Mouse (Mus musculus) liver, embryonic 12.5 days (tissue): Measurements from ENCODE around the gene Psen1. TPM values are rescaled to one million over a fixed set of nuclear protein-coding genes. Genes with fewer than 3 reads are reported as not detected.

Experiments used
- ATAC-seq: fragments of 200-750 bp; cut with Nextera tagmentation; 2 replicates; pipeline ENCODE4 v1.8.0; 2017; ENCODE audit warnings: moderate number of reproducible peaks, mild to moderate bottlenecking, moderate library complexity
- H3K27ac ChIP-seq: fragments of 300-500 bp; sonication (generic); 2 replicates; pipeline ENCODE4 v1.5.1; 2016; ENCODE audit warnings: mild to moderate bottlenecking
- H3K27me3 ChIP-seq: fragments of 300-500 bp; sonication (generic); replicated peaks from 2 replicates; pipeline ENCODE4 v1.6.1; 2016; ENCODE audit warnings: mild to moderate bottlenecking, moderate library complexity
- H3K36me3 ChIP-seq: fragments of 300-500 bp; sonication (generic); 2 replicates; pipeline ENCODE4 v1.6.1; 2016; ENCODE audit warnings: mild to moderate bottlenecking, moderate library complexity
- H3K4me1 ChIP-seq: fragments of 300-500 bp; sonication (generic); 2 replicates; pipeline ENCODE4 v1.6.1; 2016
- H3K4me2 ChIP-seq: fragments of 300-500 bp; sonication (generic); 2 replicates; pipeline ENCODE4 v1.6.1; 2016; ENCODE audit warnings: mild to moderate bottlenecking, moderate library complexity
- H3K4me3 ChIP-seq: fragments of 300-500 bp; sonication (generic); 2 replicates; pipeline ENCODE4 v1.5.1; 2016; ENCODE audit warnings: mild to moderate bottlenecking, moderate library complexity
- H3K9ac ChIP-seq: fragments of 300-500 bp; sonication (generic); 2 replicates; pipeline ENCODE4 v1.6.1; 2016; ENCODE audit warnings: mild to moderate bottlenecking, moderate library complexity
- H3K9me3 ChIP-seq: fragments of 300-500 bp; sonication (generic); replicated peaks from 2 replicates; pipeline ENCODE4 v1.6.1; 2016; ENCODE audit warnings: mild to moderate bottlenecking, moderate library complexity
- WGBS: fragments of 180-500 bp; shearing (Covaris S2); methylation state at CpG from one replicate; pipeline ENCODE4 v1.1.7; 2016; ENCODE audit not compliant: insufficient replicate concordance; 5-methylcytosine and 5-hydroxymethylcytosine counted together
- polyA plus RNA-seq: library from polyadenylated mRNA; unstranded; fragments of >200 nt; fragmentation: Nextera tagmentation; extraction: Ambion mirVana; gene quantifications from 2 replicates; pipeline ENCODE4 v1.2.1, GENCODE M21; 2016

Gene Psen1
- polyA plus RNA-seq, 1 experiment from 2014 or later: 33.0 TPM

DNA sequence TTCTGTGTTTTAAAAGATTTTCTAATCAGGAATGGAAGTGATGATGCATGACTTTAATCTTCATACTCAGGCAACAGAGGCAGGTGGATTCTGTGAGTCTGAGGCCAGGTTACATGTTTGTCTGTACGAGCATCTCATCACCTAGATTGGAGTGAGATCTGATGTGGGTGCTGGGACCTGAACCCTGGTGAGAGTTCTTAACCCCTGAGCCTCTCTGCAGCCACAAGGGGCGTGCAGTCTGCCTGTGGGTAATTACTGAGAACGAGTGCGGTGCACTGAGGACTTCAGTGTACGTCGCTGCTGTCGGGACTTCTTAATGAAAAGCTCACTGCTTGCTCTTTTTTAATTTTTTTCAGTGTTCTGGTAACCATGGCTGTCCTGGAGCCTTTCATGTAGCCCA is 13.7 kb downstream of the Psen1 start:
- no peak for ATAC-seq
- Histone ChIP-seq H3K9me3 (no peaks in the 10 kb centered on the region), H3K27me3 (no peaks in the 10 kb centered on the region), H3K27ac (no peak overlapping the region), H3K9ac (no peak overlapping the region), H3K4me1 (peaks cover 41% of the 10 kb centered on the region), H3K4me2 (no peak overlapping the region), H3K4me3 (no peak overlapping the region), H3K36me3 (peaks cover 53% of the 10 kb centered on the region)
- WGBS: 92% methylated on average over 7 of the region's 7 CpGs

DNA sequence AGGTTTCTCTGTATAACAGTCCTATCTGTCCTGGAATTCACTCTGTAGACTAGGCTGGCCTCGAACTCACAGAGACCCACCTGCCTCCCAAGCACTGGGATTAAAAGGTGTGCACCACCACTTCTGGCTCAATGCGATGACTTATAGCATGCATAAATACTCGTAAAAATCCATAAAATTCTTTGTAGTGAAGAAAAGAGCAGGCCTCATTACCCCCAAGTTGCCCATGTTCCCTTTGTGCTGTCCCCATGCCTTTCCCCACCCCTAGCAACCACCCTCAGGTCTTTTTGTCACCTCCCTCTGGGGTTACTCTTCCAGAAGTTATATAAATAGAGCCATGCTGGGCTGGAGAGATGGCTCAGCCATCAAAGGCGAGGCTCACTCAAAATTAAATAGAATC is 14.8 kb downstream of the Psen1 start:
- H3K4me3 ChIP-seq: no peak overlapping the region
- H3K4me1 ChIP-seq: peaks cover 45% of the 10 kb centered on the region
- no peaks in the 10 kb centered on the region for H3K27me3 ChIP-seq
- 81% methylated on average over 4 of the region's 4 CpGs for WGBS
- ATAC-seq: no peak
- H3K4me2 ChIP-seq: no peak overlapping the region
- H3K9me3 ChIP-seq: no peaks in the 10 kb centered on the region
- peaks cover 63% of the 10 kb centered on the region for H3K36me3 ChIP-seq
- H3K27ac ChIP-seq: no peak overlapping the region
- H3K9ac ChIP-seq: no peak overlapping the region

- no peaks in the 10 kb centered on the region for H3K27me3 ChIP-seq
- no peak overlapping the region for H3K4me3 ChIP-seq
- 84% methylated on average over 4 of the region's 4 CpGs for WGBS
- H3K9ac ChIP-seq: no peak overlapping the region
- H3K4me1 ChIP-seq: peaks cover 52% of the 10 kb centered on the region
- no peak for ATAC-seq
- H3K36me3 ChIP-seq: peaks cover 61% of the 10 kb centered on the region
- H3K9me3 ChIP-seq: no peaks in the 10 kb centered on the region
- H3K27ac ChIP-seq: 0 out of 2 replicates have a peak overlapping the region, but pooled peaks have one; percentile 20
- H3K4me2 ChIP-seq: no peak overlapping the region
These were observed 19.0 kb downstream of the Psen1 start for GRCm38 (mm10) chr12:83706951-83707350.

DNA sequence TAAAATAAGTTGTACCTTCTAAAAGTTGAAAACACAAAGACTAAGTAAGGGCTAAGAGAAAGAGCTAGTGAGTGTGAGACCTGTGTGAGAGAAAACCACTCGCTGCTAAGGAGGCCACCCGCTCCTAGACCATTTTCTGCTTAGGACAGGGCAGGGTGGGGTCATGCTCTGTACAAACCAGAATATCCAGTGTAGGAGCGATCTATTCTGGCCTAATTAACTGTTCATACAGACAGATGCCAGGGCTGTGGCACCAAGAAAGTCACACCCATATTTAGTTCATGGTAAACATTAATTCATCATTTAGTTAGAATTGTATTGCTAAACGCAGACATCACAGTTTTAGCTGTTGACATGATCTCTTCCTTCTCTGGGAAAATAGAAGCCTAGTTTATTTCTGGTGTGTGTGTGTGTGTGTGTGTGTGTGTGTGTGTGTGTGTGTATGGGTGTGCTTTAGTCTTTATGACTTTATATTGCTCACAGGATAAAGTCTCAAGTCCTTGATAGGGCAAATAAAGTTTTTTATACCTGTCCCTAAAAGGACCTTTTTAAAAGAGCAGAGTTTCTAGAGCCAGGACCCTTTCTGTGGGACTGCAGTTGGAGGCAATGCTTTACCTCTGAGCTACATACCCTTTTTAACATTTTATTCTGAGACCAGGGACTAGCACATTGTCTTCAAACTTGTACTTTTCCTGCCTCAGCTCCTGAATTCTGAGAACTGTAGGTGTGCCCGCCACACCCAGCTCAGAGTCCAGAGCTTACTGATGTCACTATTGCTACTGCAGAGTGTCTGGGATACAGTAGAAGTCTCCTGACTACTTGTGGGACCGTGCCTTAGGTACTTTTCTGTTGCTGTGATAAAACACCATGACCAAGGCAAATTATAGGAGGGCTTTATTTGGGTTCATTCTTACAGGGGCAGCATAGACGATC is 20.5 kb downstream of the Psen1 start:
- peak overlapping the region; percentile 68 for H3K27ac ChIP-seq
- H3K9ac ChIP-seq: peak overlapping the region; percentile 39; the same call in 1 of the 2 replicates

DNA sequence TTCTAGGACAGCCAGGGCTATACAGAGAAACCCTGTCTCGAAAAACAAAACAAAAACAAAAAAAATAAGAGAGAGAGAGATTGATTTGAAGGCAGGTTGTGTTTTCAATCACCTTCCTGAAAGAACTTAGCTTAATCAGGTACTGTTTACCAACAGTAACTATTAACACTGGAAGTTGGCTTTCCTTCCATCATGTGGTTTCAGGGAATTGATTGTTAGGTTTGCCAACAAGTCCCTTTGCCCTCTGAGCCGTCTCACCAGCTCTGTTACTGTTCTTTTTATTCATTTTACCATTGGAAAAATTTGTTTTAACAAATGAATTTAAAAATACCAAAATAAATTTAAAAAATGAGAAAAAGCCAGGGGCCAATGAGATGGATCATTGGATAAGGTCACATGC is 22.0 kb downstream of the Psen1 start:
- no peak overlapping the region for H3K4me2 ChIP-seq
- ATAC-seq: no peak
- H3K27me3 ChIP-seq: no peaks in the 10 kb centered on the region
- H3K9ac ChIP-seq: no peak overlapping the region
- H3K27ac ChIP-seq: no peak overlapping the region
- WGBS: 78% methylated on average over 2 of the region's 2 CpGs
- H3K4me1 ChIP-seq: peaks cover 39% of the 10 kb centered on the region
- no peak overlapping the region for H3K4me3 ChIP-seq
- H3K36me3 ChIP-seq: peaks cover 73% of the 10 kb centered on the region
- H3K9me3 ChIP-seq: no peaks in the 10 kb centered on the region

More for the DNA sequence above, 20.5 kb downstream of the Psen1 start:
- H3K4me3 ChIP-seq: peak overlapping the region; percentile 7; the same call in 1 of the 2 replicates
- H3K9me3 ChIP-seq: no peaks in the 10 kb centered on the region
- 69% methylated on average over 7 of the region's 7 CpGs for whole genome bisulfite sequencing
- ATAC-seq: peak; percentile 87
- peaks cover 46% of the 10 kb centered on the region for H3K4me1 ChIP-seq
- peaks cover 66% of the 10 kb centered on the region for H3K36me3 ChIP-seq
- H3K4me2 ChIP-seq: peak overlapping the region; percentile 55
- no peaks in the 10 kb centered on the region for H3K27me3 ChIP-seq

- no peak overlapping the region for H3K27ac ChIP-seq
These were observed 25.8 kb downstream of the Psen1 start for GRCm38 (mm10) chr12:83713749-83714148.

DNA sequence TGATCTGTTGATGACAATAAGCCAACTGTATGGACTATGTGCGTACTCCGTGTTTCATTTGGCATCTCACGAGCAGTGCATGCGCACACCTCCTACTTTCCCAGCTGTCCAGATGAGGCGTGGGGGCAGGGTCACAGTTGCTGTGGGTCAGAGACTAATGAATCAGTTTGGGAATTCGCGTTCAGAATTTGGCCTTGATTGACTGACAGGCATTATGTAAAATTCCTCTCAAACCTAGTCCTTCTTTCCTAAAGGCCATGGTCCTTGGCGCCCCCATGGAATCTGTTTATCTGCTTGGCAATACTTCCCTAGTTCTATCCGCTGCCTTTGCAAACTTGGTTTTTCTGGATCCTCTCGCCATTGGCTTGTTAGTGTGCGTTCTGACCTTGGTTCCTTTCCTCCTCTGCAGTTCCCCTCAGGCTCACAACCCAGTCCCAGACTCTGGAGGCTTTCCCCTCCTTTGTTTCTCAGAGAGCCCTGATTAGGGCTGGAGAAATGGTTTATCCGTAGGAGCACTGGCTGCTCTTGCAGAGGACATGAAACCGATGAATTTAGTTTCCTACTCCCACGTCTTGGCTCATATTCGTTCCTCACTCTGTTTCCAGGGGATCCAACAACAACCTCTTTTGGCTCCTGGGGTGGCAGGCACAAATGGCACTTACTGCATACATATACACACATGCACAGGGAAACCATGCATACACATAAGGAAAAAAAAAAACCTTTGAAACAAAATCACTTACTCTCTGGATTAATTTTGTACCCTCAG is 28.6 kb downstream of the Psen1 start:
- no peak for ATAC-seq
- 87% methylated on average over 15 of the region's 15 CpGs for WGBS

More at GRCm38 (mm10) chr12:83713749-83714148, 25.8 kb downstream of the Psen1 start:
- Histone ChIP-seq H3K4me3 (no peak overlapping the region), H3K9me3 (no peaks in the 10 kb centered on the region), H3K4me2 (no peak overlapping the region), H3K36me3 (peaks cover 86% of the 10 kb centered on the region), H3K9ac (no peak overlapping the region), H3K4me1 (peaks cover 9% of the 10 kb centered on the region), H3K27me3 (no peaks in the 10 kb centered on the region)
- no peak for ATAC-seq
- WGBS: 52% methylated on average over 2 of the region's 2 CpGs

DNA sequence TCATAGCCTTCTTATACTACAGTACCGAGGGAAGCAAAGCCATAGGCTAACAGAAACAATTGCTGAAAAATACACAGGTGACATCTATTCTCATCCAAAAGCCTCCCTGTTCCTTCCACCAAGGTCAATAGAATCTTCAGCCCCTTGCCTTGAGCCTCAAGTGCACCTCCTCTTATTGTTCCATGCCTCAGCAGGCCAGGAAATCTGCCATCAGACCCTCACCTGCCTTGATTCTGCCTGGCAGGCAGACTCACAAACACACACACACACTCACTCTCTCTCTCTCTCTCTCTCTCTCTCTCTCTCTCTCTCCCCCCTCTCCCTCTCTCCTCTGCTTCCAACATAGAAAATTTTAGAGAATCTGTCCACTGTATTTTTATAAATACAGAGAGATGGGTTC is 31.5 kb downstream of the Psen1 start:
- no peak overlapping the region for H3K9ac ChIP-seq
- no peaks in the 10 kb centered on the region for H3K27me3 ChIP-seq
- H3K4me3 ChIP-seq: no peak overlapping the region
- ATAC-seq: no peak
- no peaks in the 10 kb centered on the region for H3K9me3 ChIP-seq
- H3K27ac ChIP-seq: no peak overlapping the region
- peaks cover 89% of the 10 kb centered on the region for H3K36me3 ChIP-seq
- no peak overlapping the region for H3K4me2 ChIP-seq
- WGBS: 94% methylated on average over 1 of the region's 1 CpGs
- no peaks in the 10 kb centered on the region for H3K4me1 ChIP-seq

More for the DNA sequence above, 28.6 kb downstream of the Psen1 start:
- Histone ChIP-seq H3K27ac (no peak overlapping the region), H3K36me3 (peaks cover 95% of the 10 kb centered on the region), H3K9ac (no peak overlapping the region), H3K4me1 (no peaks in the 10 kb centered on the region), H3K4me3 (no peak overlapping the region), H3K9me3 (no peaks in the 10 kb centered on the region), H3K27me3 (no peaks in the 10 kb centered on the region), H3K4me2 (no peak overlapping the region)

- H3K4me3 ChIP-seq: no peak overlapping the region
- no peak overlapping the region for H3K27ac ChIP-seq
- H3K9ac ChIP-seq: no peak overlapping the region
- WGBS: 73% methylated on average over 6 of the region's 6 CpGs
- ATAC-seq: no peak
- no peak overlapping the region for H3K4me2 ChIP-seq
- no peaks in the 10 kb centered on the region for H3K27me3 ChIP-seq
- no peaks in the 10 kb centered on the region for H3K4me1 ChIP-seq
- no peaks in the 10 kb centered on the region for H3K9me3 ChIP-seq
- H3K36me3 ChIP-seq: peaks cover 89% of the 10 kb centered on the region
These were observed 33.3 kb downstream of the Psen1 start for GRCm38 (mm10) chr12:83721281-83721680.

GRCm38 (mm10) chr12:83723037-83723436 is 35.1 kb downstream of the Psen1 start:
- WGBS: 82% methylated on average over 3 of the region's 3 CpGs
- ATAC-seq: no peak
- H3K4me2 ChIP-seq: no peak overlapping the region
- H3K4me3 ChIP-seq: no peak overlapping the region
- peaks cover 89% of the 10 kb centered on the region for H3K36me3 ChIP-seq
- no peak overlapping the region for H3K27ac ChIP-seq
- H3K4me1 ChIP-seq: no peaks in the 10 kb centered on the region
- no peak overlapping the region for H3K9ac ChIP-seq
- H3K27me3 ChIP-seq: no peaks in the 10 kb centered on the region
- H3K9me3 ChIP-seq: no peaks in the 10 kb centered on the region

GRCm38 (mm10) chr12:83726510-83727308 is 38.8 kb downstream of the Psen1 start:
- H3K4me2 ChIP-seq: no peak overlapping the region
- WGBS: 85% methylated on average over 12 of the region's 12 CpGs
- H3K27me3 ChIP-seq: no peaks in the 10 kb centered on the region
- no peaks in the 10 kb centered on the region for H3K4me1 ChIP-seq
- no peak overlapping the region for H3K9ac ChIP-seq
- H3K36me3 ChIP-seq: peaks cover 94% of the 10 kb centered on the region
- H3K4me3 ChIP-seq: no peak overlapping the region
- no peak overlapping the region for H3K27ac ChIP-seq
- no peaks in the 10 kb centered on the region for H3K9me3 ChIP-seq
- ATAC-seq: no peak
